Mouse (Mus musculus) cortical plate, adult 2 months (tissue): Measurements from ENCODE around the gene Timm9. TPM values are rescaled to one million over a fixed set of nuclear protein-coding genes. Genes with fewer than 3 reads are reported as not detected.
"Not testable (repeated sequence)": the region's sequence is repeated elsewhere in the genome, so short reads cannot be mapped to it uniquely, and the experiment has no call there.

Experiments used
- H3K27ac ChIP-seq: fragments of 200-500 bp; 2 replicates; pipeline ENCODE4 v1.5.1; 2012; ENCODE audit warnings: low read length, control low read depth, inconsistent platforms; ENCODE audit not compliant: insufficient read depth
- H3K4me1 ChIP-seq: fragments of 200-500 bp; 2 replicates; pipeline ENCODE4 v1.6.1; 2011; ENCODE audit warnings: low read length; ENCODE audit not compliant: control insufficient read depth, insufficient read depth
- H3K4me3 ChIP-seq: fragments of 200-500 bp; 2 replicates; pipeline ENCODE4 v1.5.1; 2011; ENCODE audit warnings: mild to moderate bottlenecking, low read length, control low read depth; ENCODE audit not compliant: insufficient read depth
- CTCF ChIP-seq: fragments of 200-500 bp; IDR thresholded peaks from 2 replicates; pipeline ENCODE4 v1.5.1; 2011; ENCODE audit warnings: mild to moderate bottlenecking, control low read depth, low read length; ENCODE audit not compliant: insufficient read depth; ENCODE audit errors: extremely low read depth
- POLR2A ChIP-seq: fragments of 200-500 bp; IDR thresholded peaks from 2 replicates; pipeline ENCODE4 v1.6.1; 2011; ENCODE audit warnings: mild to moderate bottlenecking, low read length, control low read depth; ENCODE audit not compliant: insufficient read depth; ENCODE audit errors: extremely low read depth
- polyA plus RNA-seq: library from polyadenylated mRNA; depleted of rRNA; stranded (reverse); fragments of >200 nt; gene quantifications from 2 replicates; pipeline ENCODE4 v1.2.3, GENCODE M21; 2012; rRNA removed

Gene Timm9
- polyA plus RNA-seq, 1 experiment, result 78.9 TPM

GRCm38 (mm10) chr12:71111331-71111730 lies 25.2 kb downstream of the Timm9 start, which contains the start of gene Tomm20l:
TSS of gene Tomm20l (plus strand) at chr12:71111428.
- no peak for TF ChIP-seq CTCF
- TF ChIP-seq POLR2A, result no peak
- H3K4me3 ChIP-seq, result no peak within 1 kb of the TSS
- no peak within 1 kb of the TSS for H3K27ac ChIP-seq
- peaks cover 4% of the 10 kb centered on the region; the same call in 1 of the 2 replicates for H3K4me1 ChIP-seq

GRCm38 (mm10) chr12:71107216-71107771 lies 29.2 kb downstream of the Timm9 start:
- H3K4me3 ChIP-seq, result no peak overlapping the region
- H3K27ac ChIP-seq, result no peak overlapping the region
- no peaks in the 10 kb centered on the region for H3K4me1 ChIP-seq
- no peak for TF ChIP-seq CTCF
- TF ChIP-seq POLR2A, result no peak

GRCm38 (mm10) chr12:71104275-71104674 lies 32.2 kb downstream of the Timm9 start:
- H3K4me1 ChIP-seq, H3K4me3 ChIP-seq, H3K27ac ChIP-seq: not testable (repeated sequence)

- H3K27ac ChIP-seq, result no peak overlapping the region
- no peaks in the 10 kb centered on the region for H3K4me1 ChIP-seq
- TF ChIP-seq CTCF (no peak), POLR2A (no peak)
- H3K4me3 ChIP-seq, result no peak overlapping the region
These were observed 50.2 kb downstream of the Timm9 start for GRCm38 (mm10) chr12:71086331-71086730.

Other genes starting within 250 kb of the Timm9 start
- gene Actr10, start 198.8 kb downstream of the Timm9 start, polyA plus RNA-seq, result 82.0 and 82.2 TPM in 2 replicates
- 175 and 184 TPM in 2 replicates for gene Psma3, start 162.1 kb downstream of the Timm9 start, polyA plus RNA-seq
- 17.8 and 18.4 TPM in 2 replicates for gene Arid4a, start 120.7 kb downstream of the Timm9 start, polyA plus RNA-seq
- gene Tomm20l, start 25.3 kb downstream of the Timm9 start, polyA plus RNA-seq, result not detected in 2 replicates
- gene 2700049A03Rik, start 164 bp upstream of the Timm9 start, polyA plus RNA-seq, result 5.3 and 5.5 TPM in 2 replicates
- gene Dact1, start 173.2 kb upstream of the Timm9 start, polyA plus RNA-seq, result 4.5 and 4.9 TPM in 2 replicates